Mouse (Mus musculus) limb, embryonic 14.5 days (tissue): ENCODE measurements at regions not wholly inside any gene's neighbourhood (a gene's known extent, or its start where the extent isn't known, plus 50 kb on each side); places are given as distances from the start of the nearest gene placed in this dataset.

ENCODE experiments used
- ATAC-seq: fragments of 200-750 bp; cut with Nextera tagmentation; 2 replicates; pipeline ENCODE4 v1.8.0; 2017; ENCODE audit warnings: low read depth, moderate number of reproducible peaks, moderate TSS enrichment; ENCODE audit not compliant: low FRiP score
- DNase-seq: peaks from one replicate; pipeline ENCODE4 v3.0.0-alpha.2; 2015; ENCODE audit warnings: low spot score
- H3K27ac ChIP-seq: fragments of 300-500 bp; sonication (generic); replicated peaks from 2 replicates; pipeline ENCODE4 v1.5.1; 2014; ENCODE audit warnings: low read depth, mild to moderate bottlenecking, low read length, moderate library complexity, mixed read lengths
- H3K27me3 ChIP-seq: fragments of 300-500 bp; sonication (generic); 2 replicates; pipeline ENCODE4 v1.6.1; 2014; ENCODE audit warnings: low read length, mixed read lengths; ENCODE audit not compliant: control insufficient read depth, insufficient read depth
- H3K36me3 ChIP-seq: fragments of 300-500 bp; sonication (generic); 2 replicates; pipeline ENCODE4 v1.6.1; 2014; ENCODE audit warnings: mild to moderate bottlenecking, low read length, moderate library complexity, mixed read lengths; ENCODE audit not compliant: control insufficient read depth, insufficient read depth
- H3K4me1 ChIP-seq: fragments of 300-500 bp; sonication (generic); 2 replicates; pipeline ENCODE4 v1.6.1; 2014; ENCODE audit warnings: antibody characterized with exemption, low read length, mixed read lengths; ENCODE audit not compliant: control insufficient read depth, insufficient read depth
- H3K4me2 ChIP-seq: fragments of 300-500 bp; sonication (generic); replicated peaks from 2 replicates; pipeline ENCODE4 v1.6.1; 2014; ENCODE audit warnings: low read depth, mild to moderate bottlenecking, low read length, moderate library complexity; ENCODE audit not compliant: severe bottlenecking
- H3K4me3 ChIP-seq: fragments of 300-500 bp; sonication (generic); replicated peaks from 2 replicates; pipeline ENCODE4 v1.5.1; 2014; ENCODE audit warnings: low read length
- H3K9ac ChIP-seq: fragments of 300-500 bp; sonication (generic); 2 replicates; pipeline ENCODE4 v1.6.1; 2014; ENCODE audit warnings: mild to moderate bottlenecking, low read depth, low read length, moderate library complexity; ENCODE audit not compliant: severe bottlenecking
- H3K9me3 ChIP-seq: fragments of 300-500 bp; sonication (generic); 2 replicates; pipeline ENCODE4 v1.6.1; 2016; ENCODE audit warnings: low read length; ENCODE audit not compliant: control insufficient read depth
- POLR2A ChIP-seq: fragments of 200-500 bp; IDR thresholded peaks from 2 replicates; pipeline ENCODE4 v1.8.0; 2012; ENCODE audit warnings: inconsistent platforms, mild to moderate bottlenecking, moderate library complexity, borderline replicate concordance; ENCODE audit not compliant: insufficient read depth, insufficient read length; ENCODE audit errors: extremely low read depth
- WGBS: fragments of 180-500 bp; shearing (Covaris S2); extraction: QIAGEN DNeasy Blood & Tissue Kit; methylation state at CpG from one replicate; pipeline ENCODE4 v1.1.7; 2014; 5-methylcytosine and 5-hydroxymethylcytosine counted together

- Histone ChIP-seq H3K4me3 (no peak overlapping the region), H3K9me3 (no peaks in the 10 kb centered on the region), H3K27me3 (no peaks in the 10 kb centered on the region), H3K36me3 (no peaks in the 10 kb centered on the region), H3K27ac (peak overlapping the region; percentile 66; the same call in 1 of the 2 replicates), H3K4me1 (peaks cover 13% of the 10 kb centered on the region), H3K9ac (no peak overlapping the region), H3K4me2 (no peak overlapping the region)
- TF ChIP-seq POLR2A: no peak
- DNase-seq (peak; percentile 42), ATAC-seq (no peak)
- 61% methylated on average over 4 of the region's 4 CpGs for WGBS
Measured at GRCm38 (mm10) chr3:65442269-65442668, 49.8 kb upstream of the Ssr3 start.
